Mouse (Mus musculus) stomach, embryonic 15.5 days (tissue): ENCODE results near the gene Agbl1. TPM values are rescaled to one million over a fixed set of nuclear protein-coding genes. Genes with fewer than 3 reads are reported as not detected.

Experiments
- ATAC-seq: fragments of 200-750 bp; cut with Nextera tagmentation; 2 replicates; pipeline ENCODE4 v1.8.0; 2017; ENCODE audit warnings: low read depth, moderate number of reproducible peaks, moderate TSS enrichment; ENCODE audit not compliant: insufficient read depth, low FRiP score
- H3K27ac ChIP-seq: fragments of 300-500 bp; sonication (generic); 2 replicates; pipeline ENCODE4 v1.5.1; 2015; ENCODE audit warnings: mild to moderate bottlenecking, inconsistent platforms
- H3K27me3 ChIP-seq: fragments of 300-500 bp; sonication (generic); replicated peaks from 2 replicates; pipeline ENCODE4 v1.6.1; 2015; ENCODE audit warnings: inconsistent platforms
- H3K36me3 ChIP-seq: fragments of 300-500 bp; sonication (generic); 2 replicates; pipeline ENCODE4 v1.6.1; 2015; ENCODE audit warnings: inconsistent platforms
- H3K4me1 ChIP-seq: fragments of 300-500 bp; sonication (generic); 2 replicates; pipeline ENCODE4 v1.6.1; 2015; ENCODE audit warnings: inconsistent platforms
- H3K4me2 ChIP-seq: fragments of 300-500 bp; sonication (generic); 2 replicates; pipeline ENCODE4 v1.6.1; 2015; ENCODE audit warnings: mild to moderate bottlenecking, inconsistent platforms
- H3K4me3 ChIP-seq: fragments of 300-500 bp; sonication (generic); replicated peaks from 2 replicates; pipeline ENCODE4 v1.5.1; 2015; ENCODE audit warnings: inconsistent platforms
- H3K9ac ChIP-seq: fragments of 300-500 bp; sonication (generic); 2 replicates; pipeline ENCODE4 v1.6.1; 2015; ENCODE audit warnings: inconsistent platforms
- H3K9me3 ChIP-seq: fragments of 300-500 bp; sonication (generic); 2 replicates; pipeline ENCODE4 v1.6.1; 2016; ENCODE audit warnings: inconsistent platforms
- WGBS: fragments of 180-500 bp; shearing (Covaris S2); methylation state at CpG from one replicate; pipeline ENCODE4 v1.1.7; 2015; 5-methylcytosine and 5-hydroxymethylcytosine counted together
- polyA plus RNA-seq: library from polyadenylated mRNA; unstranded; fragments of >200 nt; fragmentation: Nextera tagmentation; extraction: Ambion mirVana; gene quantifications from 2 replicates; pipeline ENCODE4 v1.2.1, GENCODE M21; 2015

Gene Agbl1
- polyA plus RNA-seq, 1 experiment from 2014 or later, result not detected

DNA sequence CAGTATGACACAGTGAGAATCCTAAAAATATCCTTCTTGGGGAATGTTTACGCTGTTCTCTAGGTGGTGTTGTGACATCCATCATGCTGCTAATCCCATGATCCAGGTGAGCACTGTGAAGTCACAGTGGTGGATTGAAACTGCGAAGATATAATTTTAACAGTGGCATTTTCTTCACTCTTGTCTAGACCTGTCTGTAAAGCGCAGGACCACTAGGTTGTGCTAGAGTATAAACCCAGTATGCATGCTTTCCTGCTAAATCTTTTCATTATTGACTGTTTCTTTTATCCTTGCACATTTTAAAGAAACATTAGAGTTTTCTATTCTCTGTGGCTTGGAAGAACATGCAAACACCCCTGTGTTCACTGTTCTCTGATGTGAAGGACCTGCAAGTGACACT, 57.8 kb downstream of the Agbl1 start:
- WGBS, result 72% methylated on average over 3 of the region's 3 CpGs

DNA sequence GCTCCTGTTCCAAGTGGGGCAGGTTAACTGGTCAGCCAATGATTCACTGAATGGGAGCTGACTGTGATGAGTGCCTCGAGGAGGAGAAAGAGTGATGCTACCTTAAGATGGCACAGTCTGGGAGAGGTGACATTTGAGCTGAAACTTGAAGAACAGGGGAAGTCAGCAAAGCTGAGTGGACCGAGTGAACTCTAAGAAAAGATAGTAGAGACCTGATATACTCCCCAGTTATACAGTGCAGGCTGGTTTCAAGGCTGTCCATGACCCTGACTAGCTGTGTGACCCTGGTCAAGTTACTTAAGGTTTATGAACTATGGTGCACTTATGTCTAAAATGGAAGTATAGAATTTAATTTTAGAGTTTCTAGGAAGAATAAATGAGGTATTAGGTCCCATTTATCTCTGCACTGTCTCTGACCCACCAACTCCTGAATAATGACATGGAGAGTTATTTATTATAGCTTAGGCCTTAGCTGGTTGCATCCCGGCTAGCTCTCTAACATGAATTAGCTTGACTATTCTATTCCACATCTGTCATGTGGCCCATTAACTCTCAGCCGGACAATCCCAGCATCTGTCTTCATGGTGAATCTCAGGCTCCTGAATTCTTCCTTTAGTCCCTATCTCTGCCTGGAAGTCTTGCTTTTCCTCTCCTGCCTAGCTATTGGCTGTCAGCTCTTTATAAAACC, 92.3 kb downstream of the Agbl1 start:
- no peaks in the 10 kb centered on the region for H3K9me3 ChIP-seq
- no peak for ATAC-seq
- no peak overlapping the region for H3K27ac ChIP-seq
- no peaks in the 10 kb centered on the region for H3K4me1 ChIP-seq
- no peak overlapping the region for H3K4me3 ChIP-seq
- no peaks in the 10 kb centered on the region for H3K27me3 ChIP-seq
- H3K4me2 ChIP-seq, result no peak overlapping the region
- no peaks in the 10 kb centered on the region for H3K36me3 ChIP-seq
- 70% methylated on average over 4 of the region's 4 CpGs for WGBS
- H3K9ac ChIP-seq, result no peak overlapping the region

More for the DNA sequence above, 57.8 kb downstream of the Agbl1 start:
- H3K9ac ChIP-seq, result no peak overlapping the region
- no peak for ATAC-seq
- H3K36me3 ChIP-seq, result no peaks in the 10 kb centered on the region
- H3K9me3 ChIP-seq, result no peaks in the 10 kb centered on the region
- H3K4me1 ChIP-seq, result no peaks in the 10 kb centered on the region
- H3K27ac ChIP-seq, result no peak overlapping the region
- H3K4me3 ChIP-seq, result no peak overlapping the region
- H3K27me3 ChIP-seq, result no peaks in the 10 kb centered on the region
- H3K4me2 ChIP-seq, result no peak overlapping the region

DNA sequence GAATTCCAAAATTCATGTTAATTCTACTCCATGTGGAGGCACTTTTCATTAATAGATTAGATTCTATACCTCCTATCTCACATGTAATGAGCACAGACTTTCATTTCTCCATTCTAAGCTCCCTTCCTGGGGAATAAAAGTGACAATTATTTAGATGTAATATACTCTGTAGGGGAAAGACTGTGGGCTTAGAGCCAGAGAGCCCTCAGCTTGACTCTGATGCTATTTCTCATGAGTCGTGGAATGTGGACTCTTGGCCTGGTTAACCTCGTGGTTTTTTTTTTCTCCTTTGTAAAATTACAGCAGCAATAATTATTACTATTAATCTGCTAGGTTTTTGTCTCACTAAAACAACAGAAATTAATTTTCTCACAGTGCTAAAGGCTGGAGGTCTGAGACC, 96.4 kb downstream of the Agbl1 start:
- no peak for ATAC-seq
- no peaks in the 10 kb centered on the region for H3K27me3 ChIP-seq
- H3K9ac ChIP-seq, result no peak overlapping the region
- no peak overlapping the region for H3K4me3 ChIP-seq
- H3K36me3 ChIP-seq, result no peaks in the 10 kb centered on the region
- H3K9me3 ChIP-seq, result no peaks in the 10 kb centered on the region
- H3K4me2 ChIP-seq, result no peak overlapping the region
- H3K4me1 ChIP-seq, result no peaks in the 10 kb centered on the region
- H3K27ac ChIP-seq, result no peak overlapping the region
- 51% methylated on average over 2 of the region's 2 CpGs for WGBS

DNA sequence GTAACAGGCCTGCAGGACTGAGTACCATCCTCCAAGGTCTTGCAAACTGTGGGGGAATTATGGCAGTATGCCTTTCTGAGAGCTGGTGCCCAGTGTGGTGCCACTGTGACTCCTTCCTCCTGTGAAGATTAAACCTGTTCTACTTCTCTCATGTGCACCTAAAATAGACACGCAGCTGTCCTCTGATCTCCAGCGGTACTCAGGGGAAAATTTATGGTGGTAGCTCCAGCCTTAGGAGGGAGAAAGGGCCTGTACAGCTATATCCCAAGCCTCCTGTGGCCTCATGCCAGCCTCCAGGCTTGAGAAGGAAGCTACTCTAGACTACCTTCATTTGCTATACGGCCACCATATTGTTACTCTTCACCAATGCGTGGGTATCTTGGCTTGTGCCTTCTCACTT, 109.6 kb downstream of the Agbl1 start:
- WGBS, result 94% methylated on average over 4 of the region's 4 CpGs

DNA sequence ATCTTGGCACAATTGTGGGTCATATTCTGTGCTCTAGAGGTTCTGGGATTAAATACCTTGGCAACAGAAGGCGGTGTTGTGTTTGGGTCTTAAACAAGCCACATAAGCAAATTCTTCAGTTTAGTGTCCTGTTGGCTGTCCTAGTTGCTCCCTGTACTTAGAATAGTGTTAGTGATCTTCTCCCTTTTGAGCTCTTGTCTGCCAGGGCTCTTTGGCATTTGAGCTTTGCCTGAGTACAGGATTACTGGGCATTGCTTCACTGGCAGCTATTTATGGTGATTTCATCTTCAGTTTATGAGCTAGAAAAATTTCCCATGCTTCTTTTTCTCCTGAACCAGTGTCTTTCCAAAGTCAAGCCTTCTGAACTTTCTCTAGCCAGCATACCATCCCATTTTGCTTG, 111.9 kb downstream of the Agbl1 start:
- H3K27me3 ChIP-seq, result no peaks in the 10 kb centered on the region
- H3K9me3 ChIP-seq, result no peaks in the 10 kb centered on the region
- H3K27ac ChIP-seq, result no peak overlapping the region
- no peak overlapping the region for H3K4me3 ChIP-seq
- H3K4me1 ChIP-seq, result no peaks in the 10 kb centered on the region
- ATAC-seq, result no peak
- H3K36me3 ChIP-seq, result no peaks in the 10 kb centered on the region
- no peak overlapping the region for H3K4me2 ChIP-seq
- H3K9ac ChIP-seq, result no peak overlapping the region
- WGBS, result 94% methylated on average over 1 of the region's 1 CpGs

More for the DNA sequence above, 109.6 kb downstream of the Agbl1 start:
- no peaks in the 10 kb centered on the region for H3K27me3 ChIP-seq
- H3K9me3 ChIP-seq, result no peaks in the 10 kb centered on the region
- H3K4me1 ChIP-seq, result no peaks in the 10 kb centered on the region
- H3K27ac ChIP-seq, result no peak overlapping the region
- H3K4me2 ChIP-seq, result no peak overlapping the region
- no peak overlapping the region for H3K9ac ChIP-seq
- H3K36me3 ChIP-seq, result no peaks in the 10 kb centered on the region
- H3K4me3 ChIP-seq, result no peak overlapping the region
- ATAC-seq, result no peak

DNA sequence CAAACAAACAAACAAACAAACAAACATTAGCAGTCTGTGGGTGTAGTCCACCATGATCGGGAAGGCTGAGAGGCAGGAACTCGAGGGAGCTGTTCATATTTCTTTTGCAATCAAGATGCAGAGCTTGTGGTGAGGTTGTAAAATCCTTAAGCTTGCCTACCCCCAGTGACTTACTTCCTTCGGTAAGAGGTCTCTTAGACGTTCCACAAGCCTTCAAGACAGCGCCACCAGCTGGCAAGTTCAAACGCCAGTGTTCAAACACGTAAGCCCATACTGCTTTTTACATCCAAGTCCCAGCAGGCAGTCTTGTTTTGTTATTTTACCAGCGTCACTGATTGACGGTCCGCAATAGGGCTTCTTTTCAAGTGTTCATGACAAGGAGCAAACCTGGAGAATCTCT, 123.8 kb downstream of the Agbl1 start:
- no peaks in the 10 kb centered on the region for H3K27me3 ChIP-seq
- 57% methylated on average over 10 of the region's 10 CpGs for WGBS
- H3K9ac ChIP-seq, result no peak overlapping the region
- no peak for ATAC-seq
- no peaks in the 10 kb centered on the region for H3K9me3 ChIP-seq
- no peaks in the 10 kb centered on the region for H3K4me1 ChIP-seq
- H3K27ac ChIP-seq, result no peak overlapping the region
- H3K4me2 ChIP-seq, result no peak overlapping the region
- H3K4me3 ChIP-seq, result no peak overlapping the region
- no peaks in the 10 kb centered on the region for H3K36me3 ChIP-seq

DNA sequence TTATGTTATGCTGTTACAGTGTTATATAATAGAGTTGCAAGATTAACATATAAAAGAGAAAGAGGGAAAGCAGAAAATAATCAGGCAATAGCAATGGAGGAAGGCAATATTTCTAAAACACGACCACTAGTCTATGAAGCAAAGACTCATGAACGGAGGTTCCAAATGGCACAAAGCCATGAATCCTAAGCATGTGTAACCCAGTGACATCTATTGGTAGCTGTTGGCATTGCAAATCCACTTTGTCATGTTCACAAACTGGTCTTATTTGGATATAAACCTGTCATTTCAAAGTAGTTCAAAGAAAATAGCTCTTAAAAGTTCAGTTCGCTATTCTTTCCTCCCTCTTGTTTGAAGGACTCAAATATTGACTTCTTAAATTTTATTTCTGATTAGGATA, 124.8 kb downstream of the Agbl1 start:
- Histone ChIP-seq H3K9me3 (no peaks in the 10 kb centered on the region), H3K27ac (no peak overlapping the region), H3K27me3 (no peaks in the 10 kb centered on the region), H3K4me1 (no peaks in the 10 kb centered on the region), H3K4me2 (no peak overlapping the region), H3K4me3 (no peak overlapping the region), H3K9ac (no peak overlapping the region), H3K36me3 (no peaks in the 10 kb centered on the region)
- ATAC-seq, result no peak
- 29% methylated on average over 3 of the region's 3 CpGs for WGBS

DNA sequence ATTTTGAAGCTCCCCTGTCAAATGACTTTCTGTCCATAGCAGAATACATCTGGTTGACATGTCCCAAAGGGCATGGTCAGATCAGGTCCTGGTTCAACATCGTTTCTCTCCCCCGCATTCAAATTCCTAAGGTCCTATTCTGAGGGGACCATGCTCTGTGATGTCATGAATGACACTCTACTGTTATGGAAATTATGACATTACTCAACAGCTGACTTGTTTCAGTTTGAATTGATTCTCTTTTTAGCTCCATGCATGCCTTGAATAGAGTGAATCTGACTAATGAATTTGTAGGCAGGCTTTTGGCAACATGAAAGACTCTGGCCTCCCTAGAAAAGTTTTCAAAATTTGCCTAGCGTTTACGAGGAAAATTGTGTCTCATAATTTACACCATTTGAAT, 141.6 kb downstream of the Agbl1 start:
- Histone ChIP-seq H3K27me3 (no peaks in the 10 kb centered on the region), H3K27ac (no peak overlapping the region), H3K4me1 (no peaks in the 10 kb centered on the region), H3K9me3 (no peaks in the 10 kb centered on the region; the same call in 1 of the 2 replicates), H3K4me2 (no peak overlapping the region), H3K4me3 (no peak overlapping the region), H3K36me3 (no peaks in the 10 kb centered on the region), H3K9ac (no peak overlapping the region)
- ATAC-seq, result no peak
- 61% methylated on average over 4 of the region's 4 CpGs for WGBS

DNA sequence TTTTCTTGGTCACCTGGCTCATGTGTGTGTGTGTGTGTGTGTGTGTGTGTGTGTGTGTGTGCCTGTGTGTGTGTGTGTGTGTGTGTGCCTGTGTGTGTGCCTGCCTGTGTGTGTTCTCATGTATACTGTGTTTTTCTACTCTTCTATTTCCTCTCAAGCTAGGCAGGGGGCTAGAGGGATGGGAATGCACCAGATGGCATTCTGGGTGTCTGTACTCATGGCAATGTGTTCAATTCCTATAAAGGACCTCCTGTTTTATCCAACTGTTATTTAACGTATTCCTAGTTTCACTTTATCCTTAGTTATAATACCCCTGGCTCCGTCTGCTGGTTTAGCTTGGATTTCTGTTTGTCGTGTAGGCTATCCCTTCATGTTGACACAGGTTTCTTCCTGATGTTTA, 149.8 kb downstream of the Agbl1 start:
- WGBS, result 85% methylated on average over 3 of the region's 3 CpGs
- Histone ChIP-seq H3K27ac (no peak overlapping the region), H3K36me3 (no peaks in the 10 kb centered on the region), H3K9me3 (no peaks in the 10 kb centered on the region; the same call in 1 of the 2 replicates), H3K4me2 (no peak overlapping the region), H3K4me3 (no peak overlapping the region), H3K4me1 (no peaks in the 10 kb centered on the region), H3K27me3 (no peaks in the 10 kb centered on the region), H3K9ac (no peak overlapping the region)
- no peak for ATAC-seq

DNA sequence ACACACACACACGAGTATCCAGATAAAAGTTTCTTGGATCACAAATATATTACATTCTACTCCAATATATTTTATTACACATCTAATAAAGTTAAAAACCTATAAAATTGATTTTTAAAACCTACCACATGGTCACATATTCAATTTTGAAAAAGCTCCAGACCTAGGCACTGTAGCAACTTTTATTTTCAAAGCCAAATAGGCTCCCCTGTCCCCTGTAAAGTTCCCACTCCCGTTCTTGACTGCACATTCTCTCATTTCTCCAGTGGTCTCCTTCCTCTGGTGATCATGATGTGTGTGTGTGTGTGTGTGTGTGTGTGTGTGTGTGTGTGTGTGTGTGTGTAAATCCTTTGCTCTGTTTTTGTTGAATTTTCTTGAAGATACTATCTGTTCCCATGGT, 152.3 kb downstream of the Agbl1 start:
- Histone ChIP-seq H3K36me3 (no peaks in the 10 kb centered on the region), H3K27me3 (no peaks in the 10 kb centered on the region), H3K27ac (no peak overlapping the region), H3K9ac (no peak overlapping the region), H3K4me3 (no peak overlapping the region), H3K9me3 (no peaks in the 10 kb centered on the region), H3K4me1 (no peaks in the 10 kb centered on the region), H3K4me2 (no peak overlapping the region)
- ATAC-seq, result no peak
- WGBS, result 73% methylated on average over 2 of the region's 2 CpGs

DNA sequence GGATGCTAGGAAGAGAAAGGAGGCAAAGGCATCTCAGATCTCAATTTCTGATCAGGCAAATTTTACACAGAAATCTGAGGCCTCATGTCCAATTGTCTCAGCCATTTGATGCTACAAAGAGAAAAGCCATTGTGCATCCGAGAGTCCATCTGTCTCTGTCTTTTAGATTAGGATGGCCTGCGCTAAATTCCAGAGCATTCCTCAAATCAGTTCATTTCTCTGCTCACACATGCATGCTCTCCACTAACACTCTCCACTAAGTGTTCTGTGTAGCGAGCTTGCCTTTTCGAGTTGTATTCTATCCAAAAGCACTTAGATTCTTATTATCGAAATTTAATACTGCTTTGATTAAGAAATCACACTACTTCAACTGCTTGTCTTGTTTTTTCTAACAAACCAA, 159.6 kb downstream of the Agbl1 start:
- Histone ChIP-seq H3K4me1 (peaks cover 12% of the 10 kb centered on the region), H3K4me2 (no peak overlapping the region), H3K9me3 (no peaks in the 10 kb centered on the region), H3K27ac (no peak overlapping the region), H3K4me3 (no peak overlapping the region), H3K36me3 (no peaks in the 10 kb centered on the region), H3K27me3 (no peaks in the 10 kb centered on the region), H3K9ac (no peak overlapping the region)
- ATAC-seq, result no peak
- 74% methylated on average over 5 of the region's 5 CpGs for WGBS

DNA sequence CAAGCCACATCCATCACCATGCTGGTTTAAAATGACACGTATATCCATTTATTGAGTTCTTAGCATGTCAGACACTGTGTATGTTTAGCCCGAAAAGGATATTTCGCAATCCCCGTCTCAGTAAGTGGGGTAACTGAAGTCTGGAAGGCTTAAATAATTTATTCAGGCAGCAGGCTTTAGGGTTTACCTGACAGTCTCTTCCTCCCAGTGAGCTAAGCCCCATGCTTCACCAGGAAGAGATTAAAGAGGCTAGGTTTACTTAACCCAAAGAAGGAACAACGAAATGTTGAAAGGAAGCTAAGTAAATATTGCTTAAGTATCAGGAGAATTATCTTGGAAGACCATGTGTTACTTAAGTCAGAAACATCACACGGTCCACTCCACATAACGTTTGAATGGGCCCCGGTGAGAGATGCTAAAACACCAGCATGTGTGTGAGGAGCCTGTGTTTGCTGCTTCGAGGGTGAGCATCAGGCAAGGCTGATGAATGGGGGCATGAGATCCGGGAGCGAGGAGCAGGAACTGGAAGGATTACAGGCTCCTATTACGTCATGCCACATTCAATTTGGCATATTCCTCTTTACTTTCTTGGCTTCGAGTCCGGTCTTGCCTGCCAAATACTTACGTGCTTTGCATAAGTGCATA, 162.7 kb downstream of the Agbl1 start:
- Histone ChIP-seq H3K4me2 (peak overlapping the region; percentile 55), H3K4me3 (peak overlapping the region; percentile 28)
- 6% methylated on average over 15 of the region's 15 CpGs for WGBS

More for the DNA sequence above, 162.7 kb downstream of the Agbl1 start:
- Histone ChIP-seq H3K36me3 (no peaks in the 10 kb centered on the region), H3K27me3 (no peaks in the 10 kb centered on the region; the same call in 1 of the 2 replicates), H3K9ac (no peak overlapping the region), H3K4me1 (peaks cover 12% of the 10 kb centered on the region), H3K27ac (0 out of 2 replicates have a peak overlapping the region, but pooled peaks have one; percentile 16), H3K9me3 (no peaks in the 10 kb centered on the region)
- peak; percentile 47; the same call in 1 of the 2 replicates for ATAC-seq
